Mouse (Mus musculus) hindbrain, embryonic 11.5 days (tissue): ENCODE results near the gene Asap3. TPM values are rescaled to one million over a fixed set of nuclear protein-coding genes. Genes with fewer than 3 reads are reported as not detected.
A peak's percentile ranks its signal among the peaks of the same experiment; 100 is the strongest.

Source experiments
- ATAC-seq: fragments of 200-750 bp; cut with Nextera tagmentation; 2 replicates; pipeline ENCODE4 v1.8.0; 2017; ENCODE audit warnings: mild to moderate bottlenecking, moderate TSS enrichment, moderate library complexity; ENCODE audit not compliant: low FRiP score
- DNase-seq: peaks from one replicate; pipeline ENCODE4 v3.0.0-alpha.2; 2015; ENCODE audit warnings: low spot score
- H3K27ac ChIP-seq: fragments of 300-500 bp; sonication (generic); 2 replicates; pipeline ENCODE4 v1.5.1; 2014; ENCODE audit warnings: mild to moderate bottlenecking, low read depth, low read length
- H3K27me3 ChIP-seq: fragments of 300-500 bp; sonication (generic); 2 replicates; pipeline ENCODE4 v1.6.1; 2014; ENCODE audit warnings: mild to moderate bottlenecking, low read length, moderate library complexity, mixed read lengths; ENCODE audit not compliant: control insufficient read depth, insufficient read depth
- H3K36me3 ChIP-seq: fragments of 300-500 bp; sonication (generic); 2 replicates; pipeline ENCODE4 v1.6.1; 2014; ENCODE audit warnings: mild to moderate bottlenecking, low read length, moderate library complexity, mixed read lengths; ENCODE audit not compliant: control insufficient read depth, insufficient read depth
- H3K4me1 ChIP-seq: fragments of 300-500 bp; sonication (generic); replicated peaks from 2 replicates; pipeline ENCODE4 v1.6.1; 2014; ENCODE audit warnings: low read length, mixed read lengths; ENCODE audit not compliant: control insufficient read depth, insufficient read depth
- H3K4me2 ChIP-seq: fragments of 300-500 bp; sonication (generic); replicated peaks from 2 replicates; pipeline ENCODE4 v1.6.1; 2014; ENCODE audit warnings: mild to moderate bottlenecking, low read depth, low read length
- H3K4me3 ChIP-seq: fragments of 300-500 bp; sonication (generic); 2 replicates; pipeline ENCODE4 v1.5.1; 2014; ENCODE audit warnings: low read depth, low read length
- H3K9ac ChIP-seq: fragments of 300-500 bp; sonication (generic); 2 replicates; pipeline ENCODE4 v1.6.1; 2014; ENCODE audit warnings: low read depth, low read length
- H3K9me3 ChIP-seq: fragments of 300-500 bp; sonication (generic); 2 replicates; pipeline ENCODE4 v1.6.1; 2016; ENCODE audit warnings: low read length; ENCODE audit not compliant: control insufficient read depth
- WGBS: fragments of 180-500 bp; shearing (Covaris S2); extraction: QIAGEN DNeasy Blood & Tissue Kit; methylation state at CpG from one replicate; pipeline ENCODE4 v1.1.7; 2014; 5-methylcytosine and 5-hydroxymethylcytosine counted together
- polyA plus RNA-seq: library from polyadenylated mRNA; unstranded; fragments of >200 nt; fragmentation: Nextera tagmentation; extraction: Ambion mirVana; gene quantifications from 2 replicates; pipeline ENCODE4 v1.2.1, GENCODE M21; 2014

Gene Asap3
- polyA plus RNA-seq, 1 experiment from 2014 or later, result 2.5 TPM

DNA sequence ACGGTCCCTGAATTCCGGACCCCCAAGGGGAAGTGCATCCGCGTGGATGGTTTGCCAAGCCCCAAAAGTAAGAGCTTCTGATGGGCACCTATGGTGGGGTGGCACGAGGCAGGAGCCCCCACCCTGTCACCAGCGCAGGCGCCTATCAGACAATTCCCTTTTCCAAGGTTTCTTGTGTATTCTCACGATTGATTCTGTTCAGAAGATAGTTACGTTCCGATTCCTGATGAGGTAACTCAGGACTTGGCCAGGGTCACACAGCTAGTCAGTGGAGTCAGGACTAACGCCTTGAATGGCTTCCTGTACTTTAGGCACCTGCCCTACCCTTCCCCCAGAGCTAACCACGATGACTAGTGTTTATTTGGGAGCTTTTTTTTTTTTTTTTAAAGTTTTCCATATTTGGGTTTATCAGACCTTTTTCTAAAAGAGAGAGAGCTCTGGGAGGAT lies 27.7 kb upstream of the Asap3 start:
- peaks cover 5% of the 10 kb centered on the region for H3K4me1 ChIP-seq
- no peak overlapping the region for H3K4me3 ChIP-seq
- H3K9me3 ChIP-seq, result no peaks in the 10 kb centered on the region
- ATAC-seq (no peak), DNase-seq (no peak)
- H3K27me3 ChIP-seq, result no peaks in the 10 kb centered on the region
- H3K9ac ChIP-seq, result no peak overlapping the region
- WGBS, result 85% methylated on average over 12 of the region's 12 CpGs
- no peak overlapping the region for H3K4me2 ChIP-seq
- no peaks in the 10 kb centered on the region for H3K36me3 ChIP-seq
- 0 out of 2 replicates have a peak overlapping the region, but pooled peaks have one; percentile 67 for H3K27ac ChIP-seq

- 92% methylated on average over 7 of the region's 7 CpGs for WGBS
- peak overlapping the region; percentile 34; the same call in 1 of the 2 replicates for H3K9ac ChIP-seq
- no peaks in the 10 kb centered on the region for H3K9me3 ChIP-seq
- no peak overlapping the region; the same call in 1 of the 2 replicates for H3K4me2 ChIP-seq
- DNase-seq (no peak), ATAC-seq (no peak)
- peaks cover 3% of the 10 kb centered on the region for H3K4me1 ChIP-seq
- H3K27ac ChIP-seq, result no peak overlapping the region
- no peak overlapping the region for H3K4me3 ChIP-seq
- H3K27me3 ChIP-seq, result no peaks in the 10 kb centered on the region
- H3K36me3 ChIP-seq, result no peaks in the 10 kb centered on the region
These were observed 26.7 kb upstream of the Asap3 start for GRCm38 (mm10) chr4:136179456-136179855.

DNA sequence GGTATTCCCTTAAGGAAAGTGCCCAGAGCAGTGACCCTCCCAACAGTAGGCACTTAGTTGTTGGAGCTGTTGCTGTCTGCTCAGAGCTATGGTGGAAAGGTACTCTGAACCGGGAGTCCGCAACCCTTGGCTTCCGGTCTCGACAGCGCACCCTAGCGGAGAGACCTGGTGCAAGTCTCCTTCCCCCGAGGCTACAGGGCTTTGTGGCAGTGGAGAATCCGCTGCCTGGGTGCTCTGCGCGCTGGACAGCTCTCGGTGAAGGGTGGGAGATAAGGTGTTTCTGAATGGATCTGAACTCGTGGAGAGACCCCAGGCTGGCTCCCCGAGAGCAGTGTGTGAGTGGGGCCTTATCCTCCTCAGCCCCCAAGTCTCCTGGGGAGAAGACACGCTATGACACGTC lies 26.2 kb upstream of the Asap3 start:
- Histone ChIP-seq H3K27ac (no peak overlapping the region; the same call in 1 of the 2 replicates), H3K27me3 (no peaks in the 10 kb centered on the region), H3K4me2 (peak overlapping the region; percentile 48), H3K36me3 (no peaks in the 10 kb centered on the region), H3K9me3 (no peaks in the 10 kb centered on the region), H3K9ac (peak overlapping the region; percentile 34; the same call in 1 of the 2 replicates), H3K4me3 (peak overlapping the region; percentile 33), H3K4me1 (peaks cover 3% of the 10 kb centered on the region)
- ATAC-seq (peak; percentile 33; the same call in 1 of the 2 replicates), DNase-seq (peak; percentile 95)
- 2% methylated on average over 15 of the region's 15 CpGs for WGBS

DNA sequence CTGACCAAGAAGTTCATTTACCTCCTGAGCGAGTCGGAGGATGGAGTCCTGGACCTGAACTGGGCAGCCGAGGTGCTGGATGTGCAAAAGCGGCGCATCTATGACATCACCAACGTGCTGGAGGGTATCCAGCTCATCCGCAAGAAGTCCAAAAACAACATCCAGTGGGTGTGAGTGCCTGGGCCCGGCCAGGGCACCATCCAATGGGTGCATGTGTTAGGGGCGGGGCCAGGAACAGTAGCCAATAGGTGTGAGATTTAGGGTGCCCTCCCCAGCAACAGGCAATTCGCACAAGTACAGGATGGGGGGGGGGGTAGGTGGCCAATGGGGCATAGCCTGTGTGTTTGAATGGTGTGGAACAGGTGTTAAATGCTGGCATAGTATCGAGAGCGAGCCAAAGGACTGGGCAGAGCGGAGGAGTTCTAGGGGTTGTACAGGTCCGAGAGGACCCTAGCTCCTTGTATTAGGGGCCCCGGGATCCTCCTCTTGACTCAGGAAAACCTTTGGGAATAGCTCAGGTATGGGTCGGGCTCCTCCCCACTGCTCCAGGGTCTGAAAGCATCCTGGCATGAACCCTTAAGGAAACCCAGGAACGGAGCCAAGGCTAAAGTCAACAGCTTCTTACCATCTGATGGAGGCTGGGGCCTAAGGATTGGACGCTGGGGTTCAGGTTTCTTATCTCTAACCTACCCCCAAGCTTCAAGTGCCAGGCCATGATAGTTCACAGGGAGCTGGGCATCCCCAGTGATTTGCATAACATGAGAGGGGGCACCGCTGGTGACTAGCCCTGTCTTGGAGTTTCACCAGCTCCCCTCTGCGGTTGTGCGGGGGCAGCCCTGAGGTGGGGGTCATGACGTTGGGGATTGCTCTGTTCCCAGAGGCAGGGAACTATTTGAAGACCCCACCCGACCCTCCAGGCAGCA lies 25.5 kb upstream of the Asap3 start:
- H3K4me2 ChIP-seq, result peak overlapping the region; percentile 48
- H3K9me3 ChIP-seq, result no peaks in the 10 kb centered on the region
- ATAC-seq (peak; percentile 81), DNase-seq (peak; percentile 58)
- WGBS, result 18% methylated on average over 23 of the region's 23 CpGs
- H3K9ac ChIP-seq, result peak overlapping the region; percentile 34; the same call in 1 of the 2 replicates
- H3K36me3 ChIP-seq, result no peaks in the 10 kb centered on the region
- peak overlapping the region; percentile 33 for H3K4me3 ChIP-seq
- H3K4me1 ChIP-seq, result peaks cover 3% of the 10 kb centered on the region
- no peaks in the 10 kb centered on the region for H3K27me3 ChIP-seq
- H3K27ac ChIP-seq, result no peak overlapping the region; the same call in 1 of the 2 replicates

GRCm38 (mm10) chr4:136181367-136181766 lies 24.8 kb upstream of the Asap3 start:
- H3K9ac ChIP-seq, result no peak overlapping the region
- H3K4me1 ChIP-seq, result peaks cover 3% of the 10 kb centered on the region
- WGBS, result 20% methylated on average over 12 of the region's 12 CpGs
- H3K27me3 ChIP-seq, result no peaks in the 10 kb centered on the region
- no peaks in the 10 kb centered on the region for H3K9me3 ChIP-seq
- DNase-seq (no peak), ATAC-seq (no peak)
- H3K4me2 ChIP-seq, result no peak overlapping the region; the same call in 1 of the 2 replicates
- no peaks in the 10 kb centered on the region for H3K36me3 ChIP-seq
- no peak overlapping the region for H3K27ac ChIP-seq
- no peak overlapping the region for H3K4me3 ChIP-seq

- Histone ChIP-seq H3K9ac (no peak overlapping the region), H3K4me1 (no peaks in the 10 kb centered on the region), H3K4me3 (no peak overlapping the region), H3K36me3 (no peaks in the 10 kb centered on the region), H3K9me3 (no peaks in the 10 kb centered on the region), H3K27me3 (no peaks in the 10 kb centered on the region), H3K27ac (no peak overlapping the region), H3K4me2 (no peak overlapping the region)
- no peak for ATAC-seq
- WGBS, result 84% methylated on average over 9 of the region's 9 CpGs
- DNase-seq, result no peak
These were observed 20.8 kb upstream of the Asap3 start for GRCm38 (mm10) chr4:136185375-136185774.

- ATAC-seq (no peak), DNase-seq (no peak)
- no peak overlapping the region for H3K4me3 ChIP-seq
- no peaks in the 10 kb centered on the region for H3K4me1 ChIP-seq
- H3K27me3 ChIP-seq, result no peaks in the 10 kb centered on the region
- no peaks in the 10 kb centered on the region for H3K36me3 ChIP-seq
- no peak overlapping the region for H3K27ac ChIP-seq
- no peaks in the 10 kb centered on the region for H3K9me3 ChIP-seq
- WGBS, result 87% methylated on average over 8 of the region's 8 CpGs
- no peak overlapping the region for H3K4me2 ChIP-seq
- no peak overlapping the region for H3K9ac ChIP-seq
These were observed 19.9 kb upstream of the Asap3 start for GRCm38 (mm10) chr4:136186315-136186714.

DNA sequence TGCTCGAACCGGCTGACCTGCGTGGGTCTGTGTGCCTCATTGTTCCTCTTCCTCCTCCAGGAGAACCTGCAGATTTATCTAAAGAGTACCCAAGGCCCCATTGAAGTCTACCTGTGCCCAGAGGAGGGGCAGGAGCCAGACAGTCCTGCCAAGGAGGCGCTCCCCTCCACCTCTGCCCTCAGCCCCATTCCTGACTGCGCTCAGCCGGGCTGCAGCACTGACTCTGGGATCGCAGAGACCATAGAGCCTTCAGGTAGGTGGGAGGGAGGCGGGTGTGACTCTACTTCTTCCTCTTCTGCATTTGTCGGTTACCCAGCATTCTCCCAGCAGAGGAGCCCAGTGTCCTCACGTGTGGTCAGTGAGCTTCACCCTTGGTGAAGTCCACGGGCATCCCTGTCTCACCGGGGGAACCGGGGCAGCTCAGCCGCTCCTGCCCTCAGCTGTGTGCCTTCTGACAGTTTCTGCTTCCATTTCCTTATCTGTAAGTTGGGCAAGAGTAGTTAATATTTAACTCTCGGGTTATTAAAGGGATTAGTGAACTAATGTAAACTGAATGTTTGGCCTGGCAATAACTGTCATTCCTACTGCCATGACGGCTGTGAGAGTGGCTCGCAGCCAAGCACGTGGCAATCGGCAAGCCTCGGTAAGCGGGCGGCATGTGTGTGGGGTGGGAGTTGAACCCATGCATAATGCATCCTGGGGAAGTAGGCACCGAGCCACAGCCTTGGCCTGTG lies 19.3 kb upstream of the Asap3 start:
- no peaks in the 10 kb centered on the region for H3K9me3 ChIP-seq
- H3K4me3 ChIP-seq, result no peak overlapping the region
- DNase-seq (no peak), ATAC-seq (no peak)
- H3K36me3 ChIP-seq, result no peaks in the 10 kb centered on the region
- H3K9ac ChIP-seq, result no peak overlapping the region
- no peak overlapping the region for H3K4me2 ChIP-seq
- no peak overlapping the region for H3K27ac ChIP-seq
- H3K4me1 ChIP-seq, result no peaks in the 10 kb centered on the region
- 87% methylated on average over 23 of the region's 23 CpGs for WGBS
- H3K27me3 ChIP-seq, result no peaks in the 10 kb centered on the region
